Mouse (Mus musculus): Measurements from ENCODE around the gene Pld1.

Pld1 gene

DNA sequence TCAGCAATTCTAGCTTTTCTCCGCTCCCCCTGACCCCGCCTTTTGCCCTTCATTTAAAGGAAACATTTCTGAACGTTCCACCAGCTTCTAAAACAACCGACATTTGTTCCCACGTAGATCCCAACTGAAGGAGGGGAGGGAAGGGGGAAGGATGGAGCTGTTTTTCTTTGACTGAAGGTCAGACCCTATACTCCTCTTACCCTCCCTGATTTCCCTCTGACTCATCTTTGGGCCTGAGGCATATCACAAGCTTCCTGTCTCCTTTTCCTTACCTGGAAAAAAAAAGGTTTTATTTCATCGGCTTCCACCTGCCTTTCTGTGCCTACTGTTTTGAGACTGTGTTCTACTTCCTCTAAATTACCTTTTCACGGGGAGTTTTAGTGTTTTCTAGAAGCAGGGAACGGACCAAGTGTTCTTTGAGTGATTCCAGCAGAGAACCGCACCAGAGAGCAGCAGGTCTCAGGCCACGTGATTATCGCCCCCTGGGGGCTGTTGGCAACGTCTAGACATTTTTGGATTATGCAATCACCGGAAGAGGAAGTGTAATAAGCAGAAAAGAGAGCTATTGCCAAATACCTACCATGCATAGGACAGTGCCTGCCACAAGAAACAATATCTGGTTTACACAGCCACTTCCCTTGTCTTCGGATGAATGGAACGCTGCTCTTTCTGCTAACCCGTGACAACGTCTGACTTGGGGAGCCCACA, 232.6 kb downstream of the Pld1 start:
- in situ Hi-C loops (cut with MboI; ENCODE audit: low pct_unique_long_range_greater_than_20kb in 1 of 2, low sequenced_read_pairs in 2 of 2, unreplicated experiment in 1 of 2), result loop anchor here in 1 of 2 experiments (25.0 kb wide), 1 partner anchor 391 kb away; no protein-coding TSS in a partner anchor

DNA sequence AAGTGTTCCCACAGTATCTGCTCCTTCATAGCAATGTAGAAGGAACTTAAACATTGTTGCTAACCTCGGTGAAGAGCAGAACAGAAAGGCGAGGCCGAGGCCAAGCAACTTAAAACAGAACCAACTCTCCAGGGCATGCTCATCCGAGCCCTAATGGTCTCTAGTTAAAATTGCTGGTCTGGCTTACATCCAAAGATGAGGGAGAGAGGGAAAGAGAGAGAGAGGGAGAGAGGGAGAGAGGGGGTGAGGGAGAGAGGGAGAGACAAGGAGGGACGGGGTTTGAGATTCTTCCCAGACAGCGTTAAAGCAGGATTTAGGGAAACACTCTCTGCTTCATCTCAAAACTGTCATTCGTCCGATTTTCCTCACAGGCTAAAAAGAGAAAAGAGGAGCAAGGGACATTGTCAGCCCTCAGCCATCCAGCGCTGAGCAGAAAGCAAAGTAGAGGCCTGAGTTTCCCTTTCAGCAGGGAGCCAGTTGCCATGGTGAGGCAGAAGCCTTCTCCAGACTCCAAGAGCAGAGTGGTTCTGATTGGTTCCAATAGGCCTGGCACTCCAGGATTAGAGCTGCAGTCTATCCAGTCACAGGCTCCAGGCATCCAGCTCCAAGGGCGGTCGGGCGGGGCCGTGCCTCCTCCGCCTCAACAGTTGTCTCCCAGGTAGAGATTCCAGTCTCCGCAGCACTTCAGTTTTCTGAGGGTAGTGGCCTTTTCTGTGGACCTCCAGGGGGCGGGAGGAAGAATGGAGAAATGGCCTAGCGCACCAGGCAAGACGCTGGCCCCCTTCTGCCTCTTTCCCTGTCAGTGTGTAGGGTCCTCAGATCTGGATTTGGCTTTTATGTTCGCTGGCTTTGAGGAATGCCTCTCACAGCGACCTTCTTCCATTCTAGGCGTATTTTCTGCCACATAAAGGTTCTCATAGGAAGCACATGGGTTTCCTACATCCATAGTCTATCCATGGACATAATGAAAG, 237.8 kb downstream of the Pld1 start:
- in situ Hi-C loops (cut with MboI; ENCODE audit: low pct_unique_long_range_greater_than_20kb in 1 of 2, low sequenced_read_pairs in 2 of 2, unreplicated experiment in 1 of 2), result no loop called here

DNA sequence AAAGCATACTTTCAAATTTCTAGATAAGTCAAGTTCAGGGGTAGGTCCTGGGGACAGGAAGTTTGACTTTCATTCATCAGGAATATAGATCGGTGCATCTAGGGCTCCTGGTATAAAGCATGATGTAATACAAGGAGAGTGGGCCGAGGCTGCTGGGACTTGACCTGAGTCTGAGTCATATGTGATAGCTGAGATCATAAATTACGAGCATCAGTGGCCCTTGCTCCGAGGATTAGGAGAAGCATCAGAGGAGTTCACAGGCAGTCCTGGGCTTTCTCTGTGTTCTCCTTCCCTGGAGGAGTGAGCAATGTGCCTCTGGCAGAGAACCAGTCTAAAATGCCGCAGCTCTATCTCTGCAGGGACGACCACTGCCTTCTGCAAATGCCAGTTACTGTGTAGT, 239.8 kb downstream of the Pld1 start:
- in situ Hi-C loops (cut with MboI; ENCODE audit: low pct_unique_long_range_greater_than_20kb in 1 of 2, low sequenced_read_pairs in 2 of 2, unreplicated experiment in 1 of 2), result no loop called here
